Mouse (Mus musculus): ENCODE data around the gene Umps. TPM values are rescaled to one million over a fixed set of nuclear protein-coding genes. Genes with fewer than 3 reads are reported as not detected.

Umps gene
- polyA plus RNA-seq, 2 experiments, result 31.7 to 50.6 TPM

- no peak for DNase-seq (ENCODE audit: low spot score)
- Histone ChIP-seq H3K9ac (ENCODE audit: low read depth, low read length, severe bottlenecking) (no peak overlapping the region), H3K27ac (replicated peaks; ENCODE audit: low read depth, low read length) (0 out of 2 replicates have a peak overlapping the region, but pooled peaks have one; percentile 59), H3K4me1 (ENCODE audit: control insufficient read depth, insufficient read depth, low read length) (peaks cover 13% of the 10 kb centered on the region), H3K4me3 (replicated peaks; ENCODE audit: low read length) (no peak overlapping the region), H3K9me3 (ENCODE audit: control insufficient read depth, low read length) (no peaks in the 10 kb centered on the region), H3K36me3 (ENCODE audit: control insufficient read depth, insufficient read depth, low read length) (0 out of 2 replicates have a peak, but pooled peaks cover 6% of the 10 kb centered on the region), H3K27me3 (ENCODE audit: control insufficient read depth, insufficient read depth, low read length) (no peaks in the 10 kb centered on the region), H3K4me2 (replicated peaks; ENCODE audit: low read depth, low read length, severe bottlenecking) (no peak overlapping the region)
- no peak for ATAC-seq (ENCODE audit: low FRiP score, low read depth)
- WGBS, result 89% methylated on average over 11 of the region's 11 CpGs
- TF ChIP-seq POLR2A (IDR thresholded peaks at IDR 0.05; ENCODE audit: borderline replicate concordance, extremely low read depth, insufficient read depth, insufficient read length), result no peak
These were observed 33.4 kb downstream of the Umps start for GRCm38 (mm10) chr16:33933411-33933810.

GRCm38 (mm10) chr16:33932126-33932525, 34.7 kb downstream of the Umps start:
- no peak for ATAC-seq (ENCODE audit: low FRiP score, low read depth)
- Histone ChIP-seq H3K4me2 (replicated peaks; ENCODE audit: low read depth, low read length, severe bottlenecking) (no peak overlapping the region), H3K9me3 (ENCODE audit: control insufficient read depth, low read length) (no peaks in the 10 kb centered on the region), H3K4me3 (replicated peaks; ENCODE audit: low read length) (no peak overlapping the region), H3K9ac (ENCODE audit: low read depth, low read length, severe bottlenecking) (no peak overlapping the region), H3K36me3 (ENCODE audit: control insufficient read depth, insufficient read depth, low read length) (0 out of 2 replicates have a peak, but pooled peaks cover 6% of the 10 kb centered on the region), H3K27me3 (ENCODE audit: control insufficient read depth, insufficient read depth, low read length) (no peaks in the 10 kb centered on the region), H3K4me1 (ENCODE audit: control insufficient read depth, insufficient read depth, low read length) (peaks cover 13% of the 10 kb centered on the region), H3K27ac (replicated peaks; ENCODE audit: low read depth, low read length) (no peak overlapping the region)
- no peak for DNase-seq (ENCODE audit: low spot score)
- no peak for TF ChIP-seq POLR2A (IDR thresholded peaks at IDR 0.05; ENCODE audit: borderline replicate concordance, extremely low read depth, insufficient read depth, insufficient read length)
- 75% methylated on average over 5 of the region's 5 CpGs for WGBS

GRCm38 (mm10) chr16:33931682-33932081, 35.2 kb downstream of the Umps start:
- no peak for TF ChIP-seq POLR2A (IDR thresholded peaks at IDR 0.05; ENCODE audit: borderline replicate concordance, extremely low read depth, insufficient read depth, insufficient read length)
- 65% methylated on average over 2 of the region's 2 CpGs for WGBS
- Histone ChIP-seq H3K36me3 (ENCODE audit: control insufficient read depth, insufficient read depth, low read length) (0 out of 2 replicates have a peak, but pooled peaks cover 6% of the 10 kb centered on the region), H3K4me2 (replicated peaks; ENCODE audit: low read depth, low read length, severe bottlenecking) (no peak overlapping the region), H3K4me3 (replicated peaks; ENCODE audit: low read length) (no peak overlapping the region), H3K9ac (ENCODE audit: low read depth, low read length, severe bottlenecking) (no peak overlapping the region), H3K27me3 (ENCODE audit: control insufficient read depth, insufficient read depth, low read length) (no peaks in the 10 kb centered on the region), H3K4me1 (ENCODE audit: control insufficient read depth, insufficient read depth, low read length) (peaks cover 13% of the 10 kb centered on the region), H3K27ac (replicated peaks; ENCODE audit: low read depth, low read length) (no peak overlapping the region), H3K9me3 (ENCODE audit: control insufficient read depth, low read length) (no peaks in the 10 kb centered on the region)
- DNase-seq (ENCODE audit: low spot score) (no peak), ATAC-seq (ENCODE audit: low FRiP score, low read depth) (no peak)

- Histone ChIP-seq H3K4me3 (replicated peaks; ENCODE audit: low read length) (no peak overlapping the region), H3K27me3 (ENCODE audit: control insufficient read depth, insufficient read depth, low read length) (no peaks in the 10 kb centered on the region), H3K36me3 (ENCODE audit: control insufficient read depth, insufficient read depth, low read length) (0 out of 2 replicates have a peak, but pooled peaks cover 6% of the 10 kb centered on the region), H3K4me1 (ENCODE audit: control insufficient read depth, insufficient read depth, low read length) (peaks cover 13% of the 10 kb centered on the region), H3K4me2 (replicated peaks; ENCODE audit: low read depth, low read length, severe bottlenecking) (no peak overlapping the region), H3K9ac (ENCODE audit: low read depth, low read length, severe bottlenecking) (no peak overlapping the region), H3K27ac (replicated peaks; ENCODE audit: low read depth, low read length) (no peak overlapping the region), H3K9me3 (ENCODE audit: control insufficient read depth, low read length) (no peaks in the 10 kb centered on the region)
- WGBS, result 73% methylated on average over 6 of the region's 6 CpGs
- ATAC-seq (ENCODE audit: low FRiP score, low read depth) (no peak), DNase-seq (ENCODE audit: low spot score) (no peak)
- TF ChIP-seq POLR2A (IDR thresholded peaks at IDR 0.05; ENCODE audit: borderline replicate concordance, extremely low read depth, insufficient read depth, insufficient read length), result no peak
These were observed 36.1 kb downstream of the Umps start for GRCm38 (mm10) chr16:33930785-33931184.

- H3K4me3 ChIP-seq (replicated peaks; ENCODE audit: low read length), result no peak overlapping the region
- TF ChIP-seq POLR2A (IDR thresholded peaks at IDR 0.05; ENCODE audit: borderline replicate concordance, extremely low read depth, insufficient read depth, insufficient read length), result no peak
- 79% methylated on average over 9 of the region's 9 CpGs for WGBS
- ATAC-seq (ENCODE audit: low FRiP score, low read depth) (no peak), DNase-seq (ENCODE audit: low spot score) (no peak)
- H3K4me1 ChIP-seq (ENCODE audit: control insufficient read depth, insufficient read depth, low read length), result peaks cover 2% of the 10 kb centered on the region
- H3K27ac ChIP-seq (replicated peaks; ENCODE audit: low read depth, low read length), result no peak overlapping the region
- H3K4me2 ChIP-seq (replicated peaks; ENCODE audit: low read depth, low read length, severe bottlenecking), result no peak overlapping the region
- H3K36me3 ChIP-seq (ENCODE audit: control insufficient read depth, insufficient read depth, low read length), result 0 out of 2 replicates have a peak, but pooled peaks cover 6% of the 10 kb centered on the region
- no peak overlapping the region for H3K9ac ChIP-seq (ENCODE audit: low read depth, low read length, severe bottlenecking)
- H3K9me3 ChIP-seq (ENCODE audit: control insufficient read depth, low read length), result no peaks in the 10 kb centered on the region
- H3K27me3 ChIP-seq (ENCODE audit: control insufficient read depth, insufficient read depth, low read length), result no peaks in the 10 kb centered on the region
These were observed 37.9 kb downstream of the Umps start for GRCm38 (mm10) chr16:33928788-33929462.

Data from limb, embryonic 14.5 days (tissue).